Comparison of ENCODE assay signal across 8 mouse cellular contexts in genomic region chr19:6057313-6058096, GRCm38 (mm10). TPM values are rescaled to one million over a fixed set of nuclear protein-coding genes. Genes with fewer than 3 reads are reported as not detected.
DNase-seq lines count a peak whose midpoint lies in the region; ATAC-seq lines count a peak whose summit lies in the region.

Mrpl49 (minus strand) TSS chr19:6057785.
Fau (plus strand) TSS chr19:6057844.

- peak; percentile 98 for DNase-seq in adipocyte (ENCODE audit: low spot score)
- DNase-seq in embryo, embryonic 10 days (ENCODE audit: low spot score) = peak; percentile 100
- peak; percentile 99 for DNase-seq in gastrocnemius, postnatal 14 days
- peak; percentile 99 to 100 for DNase-seq in left cerebral cortex, postnatal 10 days (ENCODE audit: extremely low spot score in 1 of 2, low spot score in 2 of 2)
- peak; percentile 99 for DNase-seq in right cerebral cortex, postnatal 25 days
- DNase-seq in urinary bladder, postnatal 4 days (ENCODE audit: low spot score in 2 of 2) = peak; percentile 98 to 99

- intact Hi-C loops in gastrocnemius, postnatal 14 days (cut with DNase I; ENCODE audit: low total_unique reads) = no loop called here
- intact Hi-C loops in left cerebral cortex, postnatal 10 days (cut with DNase I) = no loop called here

- ATAC-seq in inflammation-experienced regulatory T-cells, adult 6 months = peak; percentile 71
- peak; percentile 71 for ATAC-seq in megakaryocyte-erythroid progenitor cell, adult 5-6 weeks (replicated peaks; ENCODE audit: low FRiP score, low TSS enrichment, poor library complexity, severe bottlenecking)

RNA-seq across cellular contexts. Expression of gene Mrpl49, which starts in this region (rescaled TPM):
- 10 to 100 TPM; 29.1 to 30.6 TPM for total RNA-seq in gastrocnemius, postnatal 14 days (2021)
- 10 to 100 TPM; 36.6 to 40.3 (median 36.7) TPM for polyA plus RNA-seq in inflammation-experienced regulatory T-cells, adult 6 months (2017; shearing (Covaris generic))
- total RNA-seq in left cerebral cortex, postnatal 10 days (2021) = 10 to 100 TPM; 43.3 to 45.3 TPM
- total RNA-seq in megakaryocyte-erythroid progenitor cell, adult 5-6 weeks (2014; fragmentation: Nextera tagmentation) = 54.4 and 64.1 TPM in 2 replicates
- 33.6 and 41.0 TPM in 2 replicates for total RNA-seq in megakaryocyte-erythroid progenitor cell, adult 5-6 weeks (2017)

RNA-seq across cellular contexts. Expression of gene Fau, which starts in this region (rescaled TPM):
- 100 to 1,000 TPM; 481 to 546 TPM for total RNA-seq in gastrocnemius, postnatal 14 days (2021)
- 1,000 to 10,000 TPM; 1,798 to 3,866 (median 2,409) TPM for polyA plus RNA-seq in inflammation-experienced regulatory T-cells, adult 6 months (2017; shearing (Covaris generic))
- 100 to 1,000 TPM; 698 to 713 TPM for total RNA-seq in left cerebral cortex, postnatal 10 days (2021)
- 2,866 and 2,996 TPM in 2 replicates for total RNA-seq in megakaryocyte-erythroid progenitor cell, adult 5-6 weeks (2014; fragmentation: Nextera tagmentation)
- total RNA-seq in megakaryocyte-erythroid progenitor cell, adult 5-6 weeks (2017) = 1,307 and 1,586 TPM in 2 replicates

Comparison
In these comparisons a context has a peak if more than half of its experiments do, and no peak if none do; other contexts are left out.
1. Peak in every context shown above with its lines: DNase-seq and ATAC-seq.